Mouse (Mus musculus) neural tube, embryonic 12.5 days (tissue): ENCODE results near the gene Kptn. TPM values are rescaled to one million over a fixed set of nuclear protein-coding genes. Genes with fewer than 3 reads are reported as not detected.

ENCODE experiments used
- ATAC-seq: fragments of 200-750 bp; cut with Nextera tagmentation; 2 replicates; pipeline ENCODE4 v1.8.0; 2017; ENCODE audit warnings: low read depth, mild to moderate bottlenecking, moderate TSS enrichment, moderate library complexity; ENCODE audit not compliant: low FRiP score
- H3K27ac ChIP-seq: fragments of 300-500 bp; sonication (generic); 2 replicates; pipeline ENCODE4 v1.5.1; 2016
- H3K27me3 ChIP-seq: fragments of 300-500 bp; sonication (generic); replicated peaks from 2 replicates; pipeline ENCODE4 v1.6.1; 2016; ENCODE audit warnings: mild to moderate bottlenecking
- H3K36me3 ChIP-seq: fragments of 300-500 bp; sonication (generic); 2 replicates; pipeline ENCODE4 v1.6.1; 2016; ENCODE audit warnings: mild to moderate bottlenecking
- H3K4me1 ChIP-seq: fragments of 300-500 bp; sonication (generic); 2 replicates; pipeline ENCODE4 v1.6.1; 2016
- H3K4me2 ChIP-seq: fragments of 300-500 bp; sonication (generic); replicated peaks from 2 replicates; pipeline ENCODE4 v1.6.1; 2016; ENCODE audit warnings: mild to moderate bottlenecking
- H3K4me3 ChIP-seq: fragments of 300-500 bp; sonication (generic); 2 replicates; pipeline ENCODE4 v1.5.1; 2016
- H3K9ac ChIP-seq: fragments of 300-500 bp; sonication (generic); 2 replicates; pipeline ENCODE4 v1.6.1; 2016; ENCODE audit warnings: mild to moderate bottlenecking
- H3K9me3 ChIP-seq: fragments of 300-500 bp; sonication (generic); 2 replicates; pipeline ENCODE4 v1.6.1; 2016; ENCODE audit warnings: mild to moderate bottlenecking
- WGBS: fragments of 180-500 bp; shearing (Covaris S2); methylation state at CpG from one replicate; pipeline ENCODE4 v1.1.7; 2016; 5-methylcytosine and 5-hydroxymethylcytosine counted together
- polyA plus RNA-seq: library from polyadenylated mRNA; unstranded; fragments of >200 nt; fragmentation: Nextera tagmentation; extraction: Ambion mirVana; gene quantifications from 2 replicates; pipeline ENCODE4 v1.2.1, GENCODE M21; 2016

The Kptn gene
- polyA plus RNA-seq, 1 experiment from 2014 or later: 32.9 TPM

GRCm38 (mm10) chr7:16149241-16149640 lies 29.5 kb downstream of the Kptn start:
- Histone ChIP-seq H3K4me2 (no peak overlapping the region), H3K27ac (no peak overlapping the region), H3K36me3 (peaks cover 31% of the 10 kb centered on the region), H3K4me3 (no peak overlapping the region), H3K4me1 (peaks cover 14% of the 10 kb centered on the region; the same call in 1 of the 2 replicates), H3K9me3 (no peaks in the 10 kb centered on the region), H3K27me3 (0 out of 2 replicates have a peak, but pooled peaks cover 3% of the 10 kb centered on the region), H3K9ac (no peak overlapping the region)
- no peak for ATAC-seq
- 62% methylated on average over 5 of the region's 5 CpGs for WGBS

- ATAC-seq: no peak
- peaks cover 14% of the 10 kb centered on the region; the same call in 1 of the 2 replicates for H3K4me1 ChIP-seq
- 0 out of 2 replicates have a peak, but pooled peaks cover 3% of the 10 kb centered on the region for H3K27me3 ChIP-seq
- no peak overlapping the region for H3K27ac ChIP-seq
- H3K9me3 ChIP-seq: no peaks in the 10 kb centered on the region
- H3K4me2 ChIP-seq: no peak overlapping the region
- H3K9ac ChIP-seq: no peak overlapping the region
- no peak overlapping the region for H3K4me3 ChIP-seq
- peaks cover 31% of the 10 kb centered on the region for H3K36me3 ChIP-seq
- 74% methylated on average over 9 of the region's 9 CpGs for WGBS
Measured at GRCm38 (mm10) chr7:16150191-16151145, 30.8 kb downstream of the Kptn start.

GRCm38 (mm10) chr7:16153522-16153921 lies 33.8 kb downstream of the Kptn start:
- ATAC-seq: peak; percentile 89
- Histone ChIP-seq H3K27ac (no peak overlapping the region), H3K4me3 (no peak overlapping the region), H3K27me3 (peaks cover 10% of the 10 kb centered on the region; the same call in 1 of the 2 replicates), H3K9ac (no peak overlapping the region), H3K4me1 (peaks cover 3% of the 10 kb centered on the region; the same call in 1 of the 2 replicates), H3K36me3 (peaks cover 33% of the 10 kb centered on the region), H3K4me2 (no peak overlapping the region), H3K9me3 (no peaks in the 10 kb centered on the region)
- WGBS: 18% methylated on average over 10 of the region's 10 CpGs

GRCm38 (mm10) chr7:16155132-16155872 lies 35.6 kb downstream of the Kptn start:
- H3K27ac ChIP-seq: no peak overlapping the region
- no peaks in the 10 kb centered on the region for H3K9me3 ChIP-seq
- H3K4me1 ChIP-seq: peaks cover 8% of the 10 kb centered on the region; the same call in 1 of the 2 replicates
- peaks cover 18% of the 10 kb centered on the region; the same call in 1 of the 2 replicates for H3K27me3 ChIP-seq
- H3K4me3 ChIP-seq: no peak overlapping the region
- H3K9ac ChIP-seq: no peak overlapping the region
- WGBS: 82% methylated on average over 9 of the region's 9 CpGs
- H3K4me2 ChIP-seq: no peak overlapping the region
- no peak for ATAC-seq
- peaks cover 26% of the 10 kb centered on the region for H3K36me3 ChIP-seq

- no peaks in the 10 kb centered on the region for H3K9me3 ChIP-seq
- no peak for ATAC-seq
- H3K9ac ChIP-seq: no peak overlapping the region
- H3K36me3 ChIP-seq: peaks cover 22% of the 10 kb centered on the region
- H3K27me3 ChIP-seq: peaks cover 18% of the 10 kb centered on the region; the same call in 1 of the 2 replicates
- no peak overlapping the region for H3K27ac ChIP-seq
- no peak overlapping the region for H3K4me3 ChIP-seq
- 82% methylated on average over 8 of the region's 8 CpGs for WGBS
- H3K4me2 ChIP-seq: no peak overlapping the region
- peaks cover 8% of the 10 kb centered on the region; the same call in 1 of the 2 replicates for H3K4me1 ChIP-seq
Measured at GRCm38 (mm10) chr7:16156105-16156714, 36.5 kb downstream of the Kptn start.

- no peaks in the 10 kb centered on the region for H3K9me3 ChIP-seq
- H3K4me2 ChIP-seq: peak overlapping the region; percentile 48
- H3K27me3 ChIP-seq: peaks cover 18% of the 10 kb centered on the region; the same call in 1 of the 2 replicates
- H3K27ac ChIP-seq: no peak overlapping the region
- H3K9ac ChIP-seq: no peak overlapping the region
- ATAC-seq: no peak
- H3K4me3 ChIP-seq: no peak overlapping the region
- peaks cover 22% of the 10 kb centered on the region for H3K36me3 ChIP-seq
- H3K4me1 ChIP-seq: peaks cover 8% of the 10 kb centered on the region; the same call in 1 of the 2 replicates
- WGBS: 9% methylated on average over 39 of the region's 39 CpGs
Measured at GRCm38 (mm10) chr7:16158735-16159134, 39.0 kb downstream of the Kptn start.

- peak; percentile 23; the same call in 1 of the 2 replicates for ATAC-seq
Measured at GRCm38 (mm10) chr7:16160702-16161101, 41.0 kb downstream of the Kptn start.

GRCm38 (mm10) chr7:16161302-16161701 lies 41.6 kb downstream of the Kptn start:
- no peak for ATAC-seq
- peaks cover 7% of the 10 kb centered on the region for H3K36me3 ChIP-seq
- H3K27me3 ChIP-seq: peaks cover 18% of the 10 kb centered on the region; the same call in 1 of the 2 replicates
- no peak overlapping the region for H3K4me2 ChIP-seq
- H3K4me3 ChIP-seq: no peak overlapping the region
- 91% methylated on average over 9 of the region's 9 CpGs for WGBS
- H3K27ac ChIP-seq: no peak overlapping the region
- H3K9ac ChIP-seq: no peak overlapping the region
- peaks cover 8% of the 10 kb centered on the region; the same call in 1 of the 2 replicates for H3K4me1 ChIP-seq
- H3K9me3 ChIP-seq: no peaks in the 10 kb centered on the region

More at GRCm38 (mm10) chr7:16160702-16161101, 41.0 kb downstream of the Kptn start:
- H3K4me2 ChIP-seq: no peak overlapping the region
- peaks cover 7% of the 10 kb centered on the region for H3K36me3 ChIP-seq
- peaks cover 8% of the 10 kb centered on the region; the same call in 1 of the 2 replicates for H3K4me1 ChIP-seq
- no peak overlapping the region for H3K4me3 ChIP-seq
- H3K9ac ChIP-seq: no peak overlapping the region
- 74% methylated on average over 3 of the region's 3 CpGs for WGBS
- H3K27me3 ChIP-seq: peaks cover 18% of the 10 kb centered on the region; the same call in 1 of the 2 replicates
- no peak overlapping the region for H3K27ac ChIP-seq
- no peaks in the 10 kb centered on the region for H3K9me3 ChIP-seq

- H3K27me3 ChIP-seq: peaks cover 18% of the 10 kb centered on the region; the same call in 1 of the 2 replicates
- H3K36me3 ChIP-seq: peaks cover 4% of the 10 kb centered on the region
- no peak overlapping the region for H3K27ac ChIP-seq
- H3K9ac ChIP-seq: no peak overlapping the region
- no peaks in the 10 kb centered on the region for H3K9me3 ChIP-seq
- WGBS: 88% methylated on average over 7 of the region's 7 CpGs
- H3K4me1 ChIP-seq: peaks cover 8% of the 10 kb centered on the region; the same call in 1 of the 2 replicates
- no peak overlapping the region for H3K4me3 ChIP-seq
- no peak for ATAC-seq
- H3K4me2 ChIP-seq: no peak overlapping the region
Measured at GRCm38 (mm10) chr7:16162036-16162435, 42.3 kb downstream of the Kptn start.

GRCm38 (mm10) chr7:16172141-16172581 lies 52.5 kb downstream of the Kptn start:
- peak overlapping the region; percentile 77 for H3K4me2 ChIP-seq
- peaks cover 8% of the 10 kb centered on the region; the same call in 1 of the 2 replicates for H3K9me3 ChIP-seq
- no peak overlapping the region for H3K4me3 ChIP-seq
- no peak overlapping the region for H3K9ac ChIP-seq
- ATAC-seq: peak; percentile 75
- 0% methylated on average over 1 of the region's 1 CpGs for WGBS
- peak overlapping the region; percentile 92 for H3K27ac ChIP-seq
- 0 out of 2 replicates have a peak, but pooled peaks cover under 1% of the 10 kb centered on the region for H3K36me3 ChIP-seq
- H3K27me3 ChIP-seq: no peaks in the 10 kb centered on the region
- peaks cover 49% of the 10 kb centered on the region for H3K4me1 ChIP-seq

GRCm38 (mm10) chr7:16172586-16173140 lies 53.0 kb downstream of the Kptn start:
- Histone ChIP-seq H3K27me3 (no peaks in the 10 kb centered on the region), H3K4me2 (peak overlapping the region; percentile 77), H3K36me3 (peaks cover 6% of the 10 kb centered on the region), H3K27ac (peak overlapping the region; percentile 92), H3K4me3 (no peak overlapping the region), H3K9ac (peak overlapping the region; percentile 85; the same call in 1 of the 2 replicates), H3K9me3 (peaks cover 5% of the 10 kb centered on the region; the same call in 1 of the 2 replicates), H3K4me1 (peaks cover 53% of the 10 kb centered on the region)
- ATAC-seq: peak; percentile 31
- 4% methylated on average over 1 of the region's 1 CpGs for WGBS
